Mouse (Mus musculus) hindbrain, embryonic 10.5 days (tissue): Measurements from ENCODE around the gene Echdc3. TPM values are rescaled to one million over a fixed set of nuclear protein-coding genes. Genes with fewer than 3 reads are reported as not detected.
A peak's percentile ranks its signal among the peaks of the same experiment; 100 is the strongest.

Experiments used
- DNase-seq: peaks from one replicate; pipeline ENCODE4 v3.0.0-alpha.2; 2017; ENCODE audit warnings: low spot score
- H3K27ac ChIP-seq: fragments of 300-500 bp; sonication (generic); 2 replicates; pipeline ENCODE4 v1.5.1; 2016; ENCODE audit warnings: mild to moderate bottlenecking, moderate library complexity
- H3K27me3 ChIP-seq: fragments of 300-500 bp; sonication (generic); 2 replicates; pipeline ENCODE4 v1.6.1; 2016; ENCODE audit warnings: mild to moderate bottlenecking; ENCODE audit not compliant: poor library complexity, insufficient read depth, severe bottlenecking
- H3K36me3 ChIP-seq: fragments of 300-500 bp; sonication (generic); 2 replicates; pipeline ENCODE4 v1.6.1; 2016; ENCODE audit warnings: mild to moderate bottlenecking, moderate library complexity
- H3K4me1 ChIP-seq: fragments of 300-500 bp; sonication (generic); replicated peaks from 2 replicates; pipeline ENCODE4 v1.6.1; 2016; ENCODE audit warnings: mild to moderate bottlenecking
- H3K4me3 ChIP-seq: fragments of 300-500 bp; sonication (generic); 2 replicates; pipeline ENCODE4 v1.5.1; 2016; ENCODE audit warnings: mild to moderate bottlenecking, moderate library complexity
- H3K9me3 ChIP-seq: fragments of 300-500 bp; sonication (generic); 2 replicates; pipeline ENCODE4 v1.6.1; 2016; ENCODE audit warnings: mild to moderate bottlenecking, moderate library complexity
- WGBS: fragments of 180-500 bp; shearing (Covaris S2); methylation state at CpG from one replicate; pipeline ENCODE4 v1.1.7; 2016; 5-methylcytosine and 5-hydroxymethylcytosine counted together
- polyA plus RNA-seq: library from polyadenylated mRNA; unstranded; fragments of >200 nt; fragmentation: Nextera tagmentation; extraction: Ambion mirVana; gene quantifications from 2 replicates; pipeline ENCODE4 v1.2.1, GENCODE M21; 2016

The Echdc3 gene
- polyA plus RNA-seq, 1 experiment from 2014 or later, result 2.6 TPM

GRCm38 (mm10) chr2:6186913-6187312, 25.9 kb downstream of the Echdc3 start:
- H3K9me3 ChIP-seq, result no peaks in the 10 kb centered on the region
- DNase-seq, result no peak
- 0 out of 2 replicates have a peak, but pooled peaks cover 12% of the 10 kb centered on the region for H3K4me1 ChIP-seq
- no peaks in the 10 kb centered on the region for H3K36me3 ChIP-seq
- 0 out of 2 replicates have a peak, but pooled peaks cover 9% of the 10 kb centered on the region for H3K27me3 ChIP-seq
- WGBS, result 57% methylated on average over 4 of the region's 4 CpGs
- no peak overlapping the region for H3K4me3 ChIP-seq
- H3K27ac ChIP-seq, result no peak overlapping the region

- no peaks in the 10 kb centered on the region for H3K27me3 ChIP-seq
- no peak overlapping the region for H3K27ac ChIP-seq
- DNase-seq, result no peak
- H3K4me1 ChIP-seq, result no peaks in the 10 kb centered on the region
- WGBS, result 92% methylated on average over 1 of the region's 1 CpGs
- H3K36me3 ChIP-seq, result no peaks in the 10 kb centered on the region
- H3K9me3 ChIP-seq, result no peaks in the 10 kb centered on the region
- no peak overlapping the region for H3K4me3 ChIP-seq
Measured at GRCm38 (mm10) chr2:6179749-6180117, 33.1 kb downstream of the Echdc3 start.

- no peak overlapping the region for H3K27ac ChIP-seq
- 87% methylated on average over 16 of the region's 16 CpGs for whole genome bisulfite sequencing
- no peaks in the 10 kb centered on the region for H3K36me3 ChIP-seq
- H3K27me3 ChIP-seq, result no peaks in the 10 kb centered on the region
- H3K9me3 ChIP-seq, result no peaks in the 10 kb centered on the region
- no peak overlapping the region for H3K4me3 ChIP-seq
- DNase-seq, result no peak
- no peaks in the 10 kb centered on the region for H3K4me1 ChIP-seq
Measured at GRCm38 (mm10) chr2:6178901-6179748, 33.7 kb downstream of the Echdc3 start.

- 57% methylated on average over 3 of the region's 3 CpGs for WGBS
- H3K27me3 ChIP-seq, result no peaks in the 10 kb centered on the region
- H3K27ac ChIP-seq, result no peak overlapping the region
- H3K9me3 ChIP-seq, result no peaks in the 10 kb centered on the region
- H3K4me1 ChIP-seq, result no peaks in the 10 kb centered on the region
- no peak for DNase-seq
- no peaks in the 10 kb centered on the region for H3K36me3 ChIP-seq
- H3K4me3 ChIP-seq, result no peak overlapping the region
Measured at GRCm38 (mm10) chr2:6173013-6173412, 39.8 kb downstream of the Echdc3 start.

GRCm38 (mm10) chr2:6168560-6168959, 44.3 kb downstream of the Echdc3 start:
- Histone ChIP-seq H3K4me3 (no peak overlapping the region), H3K36me3 (no peaks in the 10 kb centered on the region), H3K4me1 (no peaks in the 10 kb centered on the region), H3K27me3 (no peaks in the 10 kb centered on the region), H3K27ac (no peak overlapping the region), H3K9me3 (no peaks in the 10 kb centered on the region)
- no peak for DNase-seq
- WGBS, result 89% methylated on average over 2 of the region's 2 CpGs

GRCm38 (mm10) chr2:6167843-6168558, 44.8 kb downstream of the Echdc3 start:
- no peak overlapping the region for H3K4me3 ChIP-seq
- H3K27me3 ChIP-seq, result no peaks in the 10 kb centered on the region
- 27% methylated on average over 5 of the region's 5 CpGs for WGBS
- no peaks in the 10 kb centered on the region for H3K4me1 ChIP-seq
- no peaks in the 10 kb centered on the region for H3K36me3 ChIP-seq
- no peaks in the 10 kb centered on the region for H3K9me3 ChIP-seq
- peak; percentile 67 for DNase-seq
- no peak overlapping the region for H3K27ac ChIP-seq

- WGBS, result 89% methylated on average over 6 of the region's 6 CpGs
- no peak overlapping the region for H3K4me3 ChIP-seq
- H3K27me3 ChIP-seq, result no peaks in the 10 kb centered on the region
- peaks cover 6% of the 10 kb centered on the region for H3K4me1 ChIP-seq
- no peak for DNase-seq
- H3K27ac ChIP-seq, result no peak overlapping the region
- H3K9me3 ChIP-seq, result no peaks in the 10 kb centered on the region
- H3K36me3 ChIP-seq, result no peaks in the 10 kb centered on the region
Measured at GRCm38 (mm10) chr2:6165771-6166170, 47.1 kb downstream of the Echdc3 start.

GRCm38 (mm10) chr2:6164606-6165290, 48.1 kb downstream of the Echdc3 start:
- Histone ChIP-seq H3K4me1 (peaks cover 12% of the 10 kb centered on the region), H3K4me3 (no peak overlapping the region), H3K36me3 (no peaks in the 10 kb centered on the region), H3K9me3 (no peaks in the 10 kb centered on the region), H3K27ac (no peak overlapping the region), H3K27me3 (no peaks in the 10 kb centered on the region)
- WGBS, result 66% methylated on average over 16 of the region's 16 CpGs
- no peak for DNase-seq

GRCm38 (mm10) chr2:6162366-6163040, 50.3 kb downstream of the Echdc3 start:
- H3K27me3 ChIP-seq, result no peaks in the 10 kb centered on the region
- DNase-seq, result no peak
- WGBS, result 65% methylated on average over 6 of the region's 6 CpGs
- H3K9me3 ChIP-seq, result no peaks in the 10 kb centered on the region
- H3K36me3 ChIP-seq, result no peaks in the 10 kb centered on the region
- no peak overlapping the region for H3K4me3 ChIP-seq
- H3K27ac ChIP-seq, result no peak overlapping the region; the same call in 1 of the 2 replicates
- peaks cover 18% of the 10 kb centered on the region for H3K4me1 ChIP-seq

GRCm38 (mm10) chr2:6159735-6160134, 53.1 kb downstream of the Echdc3 start:
- H3K9me3 ChIP-seq, result no peaks in the 10 kb centered on the region
- 54% methylated on average over 2 of the region's 2 CpGs for WGBS
- H3K36me3 ChIP-seq, result no peaks in the 10 kb centered on the region
- H3K27me3 ChIP-seq, result no peaks in the 10 kb centered on the region
- no peak overlapping the region for H3K4me3 ChIP-seq
- H3K27ac ChIP-seq, result no peak overlapping the region
- peaks cover 18% of the 10 kb centered on the region for H3K4me1 ChIP-seq
- DNase-seq, result no peak

GRCm38 (mm10) chr2:6159219-6159618, 53.6 kb downstream of the Echdc3 start:
- Histone ChIP-seq H3K9me3 (no peaks in the 10 kb centered on the region), H3K4me3 (no peak overlapping the region), H3K27me3 (no peaks in the 10 kb centered on the region), H3K27ac (no peak overlapping the region), H3K4me1 (peaks cover 18% of the 10 kb centered on the region), H3K36me3 (no peaks in the 10 kb centered on the region)
- DNase-seq, result no peak
- 90% methylated on average over 9 of the region's 9 CpGs for WGBS

- H3K27me3 ChIP-seq, result no peaks in the 10 kb centered on the region
- WGBS, result 94% methylated on average over 7 of the region's 7 CpGs
- no peak overlapping the region for H3K4me3 ChIP-seq
Measured at GRCm38 (mm10) chr2:6157635-6158034, 55.2 kb downstream of the Echdc3 start.

More at GRCm38 (mm10) chr2:6157635-6158034, 55.2 kb downstream of the Echdc3 start:
- Histone ChIP-seq H3K36me3 (no peaks in the 10 kb centered on the region), H3K27ac (no peak overlapping the region), H3K4me1 (peaks cover 18% of the 10 kb centered on the region), H3K9me3 (no peaks in the 10 kb centered on the region)
- no peak for DNase-seq
